Mouse (Mus musculus) frontal cortex, postnatal 36 days (tissue): ENCODE measurements around the gene Slitrk2.

ENCODE experiments used
- DNase-seq, 2 experiments: peaks; one replicate each; pipeline ENCODE4 v3.0.0; 2022; ENCODE audit warnings: low spot score in 2 of 2

Gene Slitrk2

DNA sequence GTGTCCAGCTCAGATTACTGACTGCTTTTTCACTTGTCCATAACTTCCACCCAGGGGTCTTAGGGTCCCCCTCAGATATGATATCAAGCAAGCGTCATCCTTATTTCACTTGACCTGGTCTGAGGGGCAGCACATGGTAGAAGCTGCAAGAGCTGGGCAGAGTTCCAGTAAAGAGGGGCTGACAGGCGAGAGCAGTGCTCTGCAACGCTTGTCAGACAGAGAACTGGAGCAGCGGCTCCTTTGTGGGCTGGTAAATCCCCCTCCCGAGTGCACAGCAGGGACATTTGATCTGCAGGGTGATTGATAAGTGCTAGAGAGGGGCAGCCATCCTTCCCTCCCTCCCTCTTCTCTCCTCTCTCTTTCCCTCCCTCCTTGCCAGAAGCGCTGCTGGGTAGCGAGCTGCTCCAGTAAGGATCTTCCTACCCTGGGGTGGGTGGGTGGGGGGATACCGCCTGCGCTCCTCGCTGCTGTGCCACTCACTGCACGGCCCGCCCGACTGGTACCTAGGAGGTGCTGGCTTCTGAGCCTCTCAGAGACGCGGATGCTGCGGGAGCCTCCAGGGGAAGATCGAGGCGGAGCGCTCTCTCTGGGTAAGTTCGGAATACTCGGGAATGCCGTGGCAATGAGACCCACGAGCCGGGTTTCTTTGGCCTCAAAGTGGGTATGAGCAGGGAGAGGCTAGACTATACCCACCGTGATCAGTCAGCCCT lies at the start of gene Slitrk2:
TSS of gene Slitrk2 (plus strand) at position 408 of the 710 bp plus-strand sequence.
- peak; percentile 39 to 45 for DNase-seq

DNA sequence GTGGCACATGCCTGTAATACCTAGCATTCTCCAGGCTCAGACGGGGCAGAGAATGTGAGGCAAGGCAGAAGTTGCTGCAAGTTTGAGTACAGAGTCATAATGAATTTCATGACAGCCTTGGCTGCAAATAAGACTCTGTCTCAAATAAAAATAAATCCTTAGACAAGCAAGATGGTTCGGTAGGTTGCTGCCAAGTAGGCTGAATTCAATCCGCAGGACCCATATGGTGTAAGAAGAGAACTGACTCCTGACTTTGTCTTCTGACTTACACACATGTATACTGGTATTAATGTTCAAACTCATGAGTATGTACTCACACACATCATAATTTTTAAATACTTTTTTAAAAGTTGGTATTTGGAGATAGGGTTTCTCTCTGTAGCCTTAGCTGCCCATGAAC lies 43.6 kb upstream of the Slitrk2 start:
- peak; percentile 0 to 1 for DNase-seq

DNA sequence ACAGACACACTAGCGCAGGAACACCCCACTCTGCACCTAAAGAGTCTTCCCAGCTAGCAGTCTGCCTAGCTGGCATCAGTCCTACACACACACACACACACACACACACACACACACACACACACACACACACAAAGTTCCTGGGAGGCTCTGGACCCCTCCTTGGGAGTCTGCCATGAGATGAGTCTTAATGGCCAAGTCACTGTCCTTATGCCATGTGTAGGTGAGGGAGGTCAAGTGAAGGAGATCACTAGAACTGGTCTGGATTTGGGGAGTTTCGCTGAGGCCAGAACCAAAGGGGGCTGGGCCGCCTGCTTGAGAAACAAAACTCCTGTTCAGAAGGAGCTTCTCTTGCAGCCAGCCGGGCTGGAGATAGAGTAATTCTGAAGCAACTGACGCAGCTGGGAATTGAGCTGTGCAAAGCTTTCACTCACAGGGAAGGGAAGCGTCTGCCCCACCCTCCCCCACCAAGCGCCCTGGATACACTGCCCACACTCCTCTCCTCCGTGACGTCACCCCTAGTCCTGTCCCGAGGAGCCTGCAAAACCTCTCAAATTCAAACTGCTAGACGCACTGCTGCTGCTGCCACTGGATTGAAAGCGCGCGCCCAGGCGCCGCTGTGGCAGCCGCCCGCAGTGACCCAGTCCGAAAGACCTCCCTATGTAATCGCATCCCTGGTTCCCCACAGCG lies 3.5 kb downstream of the Slitrk2 start:
- peak; percentile 59 to 72 for DNase-seq

DNA sequence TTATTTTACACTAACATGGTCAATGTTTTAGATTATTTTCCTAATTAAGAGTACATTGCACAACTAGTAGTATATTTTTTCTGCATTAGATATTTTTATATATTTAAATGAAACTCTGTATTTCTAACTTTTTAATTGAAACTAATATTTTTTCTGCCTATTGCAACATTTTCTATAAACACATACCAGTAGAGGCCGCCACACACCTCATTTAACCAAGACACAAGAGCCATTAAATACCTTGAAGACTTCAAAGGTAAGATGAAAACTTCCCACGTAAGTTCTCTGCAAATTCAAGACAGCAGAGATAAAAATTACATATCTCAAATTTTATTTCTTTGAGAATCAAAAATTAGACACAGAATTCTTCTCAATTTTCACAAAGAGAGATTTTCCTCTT lies 8.2 kb downstream of the Slitrk2 start:
- DNase-seq: peak in 1 of 2 experiments; percentile 8

DNA sequence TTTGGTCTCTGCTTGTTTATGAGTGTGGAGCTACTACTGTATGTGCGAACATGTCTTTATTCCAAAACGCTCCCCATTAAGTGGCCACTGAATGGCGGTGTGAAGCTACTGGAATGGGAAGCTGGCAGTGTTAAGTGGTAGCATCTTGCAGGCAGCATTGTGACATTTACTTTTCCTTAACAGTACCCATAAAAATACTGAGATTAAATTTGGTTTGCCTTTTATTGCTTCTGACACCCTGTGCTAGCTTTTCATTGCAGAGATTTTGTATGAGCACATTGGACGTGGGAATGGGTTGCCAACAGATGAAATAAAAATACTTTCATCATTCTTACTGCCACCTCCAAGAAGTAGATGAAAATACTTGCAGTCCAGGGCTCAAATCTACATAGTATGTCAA lies 27.8 kb downstream of the Slitrk2 start:
- peak in 1 of 2 experiments; percentile 18 for DNase-seq

DNA sequence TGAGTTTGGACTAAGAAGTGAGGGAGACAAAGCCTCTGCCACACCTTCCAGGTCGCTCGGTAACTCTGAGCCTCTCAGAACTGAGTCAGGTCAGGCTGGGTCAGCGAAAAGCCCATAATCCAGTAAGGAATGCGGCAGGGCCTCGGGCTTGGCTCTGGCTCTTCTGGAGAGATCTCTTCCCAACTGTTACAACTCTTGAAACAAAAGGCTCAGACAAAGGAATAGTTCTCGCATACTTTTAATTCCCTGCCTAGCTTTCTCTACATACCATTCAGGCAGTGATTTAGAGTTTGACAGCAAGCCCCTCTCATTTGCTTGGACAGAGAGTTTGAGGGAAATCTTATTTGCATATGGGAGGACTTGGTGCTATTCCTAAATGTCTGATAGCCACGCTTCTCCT lies 29.5 kb downstream of the Slitrk2 start:
- DNase-seq: no peak
